Mouse (Mus musculus) embryo, embryonic 10 days (tissue): ENCODE measurements around the gene Tm4sf1.

ENCODE experiments used
- DNase-seq: peaks from one replicate; pipeline ENCODE4 v3.0.0-alpha.2; 2015; ENCODE audit warnings: low spot score

Gene Tm4sf1

GRCm38 (mm10) chr3:57301921-57302539, at the start of gene Tm4sf1:
Gene Tm4sf1, minus strand, starts transcription at chr3:57301988.
- DNase-seq, result no peak

- no peak for DNase-seq
Measured at GRCm38 (mm10) chr3:57344811-57345210, 43.0 kb upstream of the Tm4sf1 start.

- DNase-seq, result no peak
Measured at GRCm38 (mm10) chr3:57343837-57344607, 42.2 kb upstream of the Tm4sf1 start.

GRCm38 (mm10) chr3:57342976-57343375, 41.2 kb upstream of the Tm4sf1 start:
- no peak for DNase-seq

GRCm38 (mm10) chr3:57341321-57341720, 39.5 kb upstream of the Tm4sf1 start:
- no peak for DNase-seq

- DNase-seq, result no peak
Measured at GRCm38 (mm10) chr3:57335080-57335815, 33.5 kb upstream of the Tm4sf1 start.

- no peak for DNase-seq
Measured at GRCm38 (mm10) chr3:57327941-57328340, 26.2 kb upstream of the Tm4sf1 start.

- DNase-seq, result no peak
Measured at GRCm38 (mm10) chr3:57307076-57307475, 5.3 kb upstream of the Tm4sf1 start.

GRCm38 (mm10) chr3:57305564-57305963, 3.8 kb upstream of the Tm4sf1 start:
- DNase-seq, result no peak

GRCm38 (mm10) chr3:57304484-57304883, 2.7 kb upstream of the Tm4sf1 start:
- DNase-seq, result no peak

GRCm38 (mm10) chr3:57304050-57304449, 2.3 kb upstream of the Tm4sf1 start:
- no peak for DNase-seq

GRCm38 (mm10) chr3:57303486-57303885, 1.7 kb upstream of the Tm4sf1 start:
- no peak for DNase-seq

GRCm38 (mm10) chr3:57302886-57303285, 1.1 kb upstream of the Tm4sf1 start:
- no peak for DNase-seq

GRCm38 (mm10) chr3:57301366-57301765, 422 bp downstream of the Tm4sf1 start:
- DNase-seq, result no peak

GRCm38 (mm10) chr3:57297991-57298390, 3.8 kb downstream of the Tm4sf1 start:
- no peak for DNase-seq

GRCm38 (mm10) chr3:57296574-57296973, 5.2 kb downstream of the Tm4sf1 start:
- no peak for DNase-seq

GRCm38 (mm10) chr3:57295631-57296030, 6.2 kb downstream of the Tm4sf1 start:
- no peak for DNase-seq

GRCm38 (mm10) chr3:57294742-57295525, 6.9 kb downstream of the Tm4sf1 start:
- DNase-seq, result no peak

GRCm38 (mm10) chr3:57293925-57294324, 7.9 kb downstream of the Tm4sf1 start:
- no peak for DNase-seq

- DNase-seq, result peak; percentile 12
Measured at GRCm38 (mm10) chr3:57292826-57293225, 9.0 kb downstream of the Tm4sf1 start.

GRCm38 (mm10) chr3:57288944-57289491, 12.8 kb downstream of the Tm4sf1 start:
- DNase-seq, result no peak
